Comparison of ENCODE assay signal across 13 mouse cellular contexts in genomic region chr19:25608961-25609850, GRCm38 (mm10). TPM values are rescaled to one million over a fixed set of nuclear protein-coding genes. Genes with fewer than 3 reads are reported as not detected.
DNase-seq lines count a peak whose midpoint lies in the region; ATAC-seq lines count a peak whose summit lies in the region.
"Had no signal": no experiment of that assay in that cellular context is flagged by ENCODE, and none has a peak within 500 bp of the region (broad histone marks: within the 10 kb centered on the region; RNA-seq: fewer than 3 reads in every experiment).

No protein-coding gene starts in this region.

- DNase-seq in kidney, adult 18-20 months, result peak; percentile 32
- no peak for DNase-seq in kidney, adult 11 months
- peak; percentile 32 to 49 for DNase-seq in B cell, adult 2 months
- peak; percentile 53 for DNase-seq in ES-CJ7 (ENCODE audit: low read depth, low spot score)
- no peak for DNase-seq in forebrain, embryonic 14.5 days (ENCODE audit: low spot score)
- DNase-seq in adrenal gland, postnatal 36 days, result no peak
- no peak for DNase-seq in adrenal gland, postnatal 10 days
- DNase-seq: lung, embryonic 14.5 days had no signal

- H3K36me3 ChIP-seq in forebrain, embryonic 14.5 days (ENCODE audit: control insufficient read depth, insufficient read depth, low read length), result no peaks in the 10 kb centered on the region

- H3K4me2 ChIP-seq in forebrain, embryonic 14.5 days (ENCODE audit: low read length), result peak overlapping the region; percentile 65

- peaks cover 58% of the 10 kb centered on the region for H3K27me3 ChIP-seq in forebrain, embryonic 14.5 days (replicated peaks; ENCODE audit: control insufficient read depth, insufficient read depth, low read length)

- no peak for ATAC-seq in forebrain, embryonic 14.5 days
- ATAC-seq: activated CD4-positive, CD25-positive, alpha-beta regulatory T cell, adult 4 months had no signal

- H3K4me1 ChIP-seq in forebrain, embryonic 14.5 days (ENCODE audit: control insufficient read depth, insufficient read depth, low read length), result peaks cover 17% of the 10 kb centered on the region

- 2% methylated on average over 33 of the region's 33 CpGs for WGBS in forebrain, embryonic 14.5 days

- H3K4me3 ChIP-seq in forebrain, embryonic 14.5 days (ENCODE audit: low read depth, low read length), result peak overlapping the region; percentile 58

- H3K9ac ChIP-seq in forebrain, embryonic 14.5 days (ENCODE audit: low read length), result peak overlapping the region; percentile 42
- H3K9ac ChIP-seq: lung, embryonic 14.5 days had no signal

- H3K9me3 ChIP-seq in forebrain, embryonic 14.5 days (replicated peaks; ENCODE audit: control insufficient read depth, low read length), result no peaks in the 10 kb centered on the region

- H3K27ac ChIP-seq in forebrain, embryonic 14.5 days (ENCODE audit: low read depth, low read length), result peak overlapping the region; percentile 53; the same call in 1 of the 2 replicates

RNA-seq across cellular contexts. Expression of gene Dmrt3, which starts 0.9 kb away (rescaled TPM):
- polyA plus RNA-seq in forebrain, embryonic 14.5 days (2014; fragmentation: Nextera tagmentation; extraction: Ambion mirVana), result 3.6 and 5.0 TPM in 2 replicates
- not detected for total RNA-seq in adrenal gland, postnatal 36 days (2021)
- not detected for total RNA-seq in adrenal gland, postnatal 10 days (2021)
- total RNA-seq: granulocyte monocyte progenitor cell, adult 5-6 weeks; hematopoietic stem cell, adult 5-6 weeks; left cerebral cortex, postnatal 14 days; monocyte, adult 5-6 weeks had no signal
- polyA plus RNA-seq: activated CD4-positive, CD25-positive, alpha-beta regulatory T cell, adult 4 months had no signal

Comparison
In these comparisons a context has a peak if more than half of its experiments do, and no peak if none do; other contexts are left out.
1. DNase-seq: peak in kidney, adult 18-20 months (single experiment), B cell, adult 2 months (2 of 2) and ES-CJ7 (single experiment); none in kidney, adult 11 months (single experiment), forebrain, embryonic 14.5 days (single experiment), adrenal gland, postnatal 36 days (0 of 2) and adrenal gland, postnatal 10 days (single experiment).